Mouse (Mus musculus): ENCODE measurements around the gene Glyat. TPM values are rescaled to one million over a fixed set of nuclear protein-coding genes. Genes with fewer than 3 reads are reported as not detected.
A peak's percentile ranks its signal among the peaks of the same experiment; 100 is the strongest.

Gene Glyat
- polyA plus RNA-seq, 1 experiment: 0.08 TPM

GRCm38 (mm10) chr19:12596290-12597072, 36.6 kb upstream of the Glyat start:
- H3K79me2 ChIP-seq (ENCODE audit: control insufficient read depth, insufficient read depth): no peaks in the 10 kb centered on the region
- TF ChIP-seq CTCF (IDR thresholded peaks at IDR 0.05; ENCODE audit: control insufficient read depth, insufficient read depth, insufficient read length): no peak
- TF ChIP-seq MYOD1 (IDR thresholded peaks at IDR 0.05; ENCODE audit: control insufficient read depth, insufficient read length, low read depth): no peak
- TF ChIP-seq USF1 (IDR thresholded peaks at IDR 0.05; ENCODE audit: low read depth): no peak
- TF ChIP-seq MAX (IDR thresholded peaks at IDR 0.05): no peak
- no peak for TF ChIP-seq CEBPB (IDR thresholded peaks at IDR 0.05; ENCODE audit: low read depth)
- no peak for TF ChIP-seq MYOG (IDR thresholded peaks at IDR 0.05; ENCODE audit: control insufficient read depth, extremely low read depth, insufficient read length)
- no peak for TF ChIP-seq FOSL1 (IDR thresholded peaks at IDR 0.05; ENCODE audit: insufficient read depth, low read length, poor library complexity, severe bottlenecking)
- peaks cover 8% of the 10 kb centered on the region for H3K36me3 ChIP-seq (ENCODE audit: control insufficient read depth, insufficient read depth)
- no peaks in the 10 kb centered on the region for H3K27me3 ChIP-seq (ENCODE audit: control insufficient read depth, insufficient read depth, insufficient read length)
- peak overlapping the region; percentile 25 for H3K4me3 ChIP-seq (ENCODE audit: insufficient read depth, poor library complexity, severe bottlenecking)
- no peaks in the 10 kb centered on the region for H3K79me3 ChIP-seq (ENCODE audit: low read depth)
- H3ac ChIP-seq (ENCODE audit: control insufficient read depth, insufficient read length, low read depth): peak overlapping the region; percentile 33

GRCm38 (mm10) chr19:12597073-12597405, 36.1 kb upstream of the Glyat start:
- no peaks in the 10 kb centered on the region for H3K79me2 ChIP-seq (ENCODE audit: control insufficient read depth, insufficient read depth)
- TF ChIP-seq MYOG (IDR thresholded peaks at IDR 0.05; ENCODE audit: control insufficient read depth, extremely low read depth, insufficient read length) (no peak), MYOD1 (IDR thresholded peaks at IDR 0.05; ENCODE audit: control insufficient read depth, insufficient read length, low read depth) (no peak), USF1 (IDR thresholded peaks at IDR 0.05; ENCODE audit: low read depth) (no peak), CTCF (IDR thresholded peaks at IDR 0.05; ENCODE audit: control insufficient read depth, insufficient read depth, insufficient read length) (no peak)
- peaks cover 6% of the 10 kb centered on the region for H3K36me3 ChIP-seq (ENCODE audit: control insufficient read depth, insufficient read depth)
- no peak overlapping the region for H3ac ChIP-seq (ENCODE audit: control insufficient read depth, insufficient read length, low read depth)
- no peaks in the 10 kb centered on the region for H3K79me3 ChIP-seq (ENCODE audit: low read depth)
- no peaks in the 10 kb centered on the region for H3K27me3 ChIP-seq (ENCODE audit: control insufficient read depth, insufficient read depth, insufficient read length)
- no peak overlapping the region for H3K4me3 ChIP-seq (ENCODE audit: insufficient read depth, poor library complexity, severe bottlenecking)

- TF ChIP-seq MYOG (IDR thresholded peaks at IDR 0.05; ENCODE audit: control insufficient read depth, extremely low read depth, insufficient read length) (no peak), USF1 (IDR thresholded peaks at IDR 0.05; ENCODE audit: low read depth) (no peak), FOSL1 (IDR thresholded peaks at IDR 0.05; ENCODE audit: insufficient read depth, low read length, poor library complexity, severe bottlenecking) (no peak), CEBPB (IDR thresholded peaks at IDR 0.05; ENCODE audit: low read depth) (no peak), CTCF (IDR thresholded peaks at IDR 0.05; ENCODE audit: control insufficient read depth, insufficient read depth, insufficient read length) (no peak), MYOD1 (IDR thresholded peaks at IDR 0.05; ENCODE audit: control insufficient read depth, insufficient read length, low read depth) (no peak), MAX (IDR thresholded peaks at IDR 0.05) (no peak)
These were observed 34.4 kb upstream of the Glyat start for GRCm38 (mm10) chr19:12598674-12599073.

GRCm38 (mm10) chr19:12599674-12600073, 33.4 kb upstream of the Glyat start, which contains the start of gene Gm4952:
Gm4952 (plus strand) TSS chr19:12599974.
- Histone ChIP-seq H3K79me3 (ENCODE audit: low read depth) (no peaks in the 10 kb centered on the region), H3K79me2 (ENCODE audit: control insufficient read depth, insufficient read depth) (no peaks in the 10 kb centered on the region), H3ac (ENCODE audit: control insufficient read depth, insufficient read length, low read depth) (no peak within 1 kb of the TSS), H3K4me3 (ENCODE audit: insufficient read depth, poor library complexity, severe bottlenecking) (no peak within 1 kb of the TSS), H3K36me3 (ENCODE audit: control insufficient read depth, insufficient read depth) (no peaks in the 10 kb centered on the region), H3K27me3 (ENCODE audit: control insufficient read depth, insufficient read depth, insufficient read length) (no peaks in the 10 kb centered on the region)
- no peak for TF ChIP-seq MYOD1 (IDR thresholded peaks at IDR 0.05; ENCODE audit: control insufficient read depth, insufficient read length, low read depth)
- TF ChIP-seq MYOG (IDR thresholded peaks at IDR 0.05; ENCODE audit: control insufficient read depth, extremely low read depth, insufficient read length): no peak
- TF ChIP-seq FOSL1 (IDR thresholded peaks at IDR 0.05; ENCODE audit: insufficient read depth, low read length, poor library complexity, severe bottlenecking): no peak
- TF ChIP-seq CTCF (IDR thresholded peaks at IDR 0.05; ENCODE audit: control insufficient read depth, insufficient read depth, insufficient read length): no peak
- no peak for TF ChIP-seq USF1 (IDR thresholded peaks at IDR 0.05; ENCODE audit: low read depth)
- TF ChIP-seq MAX (IDR thresholded peaks at IDR 0.05): no peak
- TF ChIP-seq CEBPB (IDR thresholded peaks at IDR 0.05; ENCODE audit: low read depth): no peak

More at GRCm38 (mm10) chr19:12598674-12599073, 34.4 kb upstream of the Glyat start:
- H3K4me3 ChIP-seq (ENCODE audit: insufficient read depth, poor library complexity, severe bottlenecking): no peak overlapping the region
- no peaks in the 10 kb centered on the region for H3K79me2 ChIP-seq (ENCODE audit: control insufficient read depth, insufficient read depth)
- H3K36me3 ChIP-seq (ENCODE audit: control insufficient read depth, insufficient read depth): no peaks in the 10 kb centered on the region
- H3ac ChIP-seq (ENCODE audit: control insufficient read depth, insufficient read length, low read depth): no peak overlapping the region
- no peaks in the 10 kb centered on the region for H3K27me3 ChIP-seq (ENCODE audit: control insufficient read depth, insufficient read depth, insufficient read length)
- H3K79me3 ChIP-seq (ENCODE audit: low read depth): no peaks in the 10 kb centered on the region

GRCm38 (mm10) chr19:12600684-12601480, 32.2 kb upstream of the Glyat start:
- Histone ChIP-seq H3ac (ENCODE audit: control insufficient read depth, insufficient read length, low read depth) (no peak overlapping the region), H3K36me3 (ENCODE audit: control insufficient read depth, insufficient read depth) (no peaks in the 10 kb centered on the region), H3K4me3 (ENCODE audit: insufficient read depth, poor library complexity, severe bottlenecking) (no peak overlapping the region), H3K27me3 (ENCODE audit: control insufficient read depth, insufficient read depth, insufficient read length) (no peaks in the 10 kb centered on the region), H3K79me2 (ENCODE audit: control insufficient read depth, insufficient read depth) (no peaks in the 10 kb centered on the region), H3K79me3 (ENCODE audit: low read depth) (no peaks in the 10 kb centered on the region)
- TF ChIP-seq CEBPB (IDR thresholded peaks at IDR 0.05; ENCODE audit: low read depth) (no peak), CTCF (IDR thresholded peaks at IDR 0.05; ENCODE audit: control insufficient read depth, insufficient read depth, insufficient read length) (no peak), FOSL1 (IDR thresholded peaks at IDR 0.05; ENCODE audit: insufficient read depth, low read length, poor library complexity, severe bottlenecking) (no peak), MYOG (IDR thresholded peaks at IDR 0.05; ENCODE audit: control insufficient read depth, extremely low read depth, insufficient read length) (no peak)

Data from C2C12 (cell line).